Mouse (Mus musculus) gastrocnemius, postnatal 14 days (tissue): ENCODE measurements around the gene Dazap2. TPM values are rescaled to one million over a fixed set of nuclear protein-coding genes. Genes with fewer than 3 reads are reported as not detected.
"Not testable (repeated sequence)": the region's sequence is repeated elsewhere in the genome, so short reads cannot be mapped to it uniquely, and the experiment has no call there.

ENCODE experiments used
- DNase-seq: peaks from one replicate; pipeline ENCODE4 v3.0.0; 2021; ENCODE audit warnings: mixed read lengths
- intact Hi-C: fragments of 180-260 bp; cut with DNase I; formaldehyde crosslinking; loops from one replicate; pipeline ENCODE4 v1.15.1; 2025; ENCODE audit warnings: low total_unique reads
- total RNA-seq, 2 experiments: library from RNA; stranded (reverse); gene quantifications; 2 replicates each; pipeline ENCODE4 v1.2.3; 2021

Gene Dazap2
- total RNA-seq, 2 experiments from 2014 or later, result 58.7 to 62.1 TPM

GRCm38 (mm10) chr15:100600696-100601272, 14.4 kb upstream of the Dazap2 start:
- no peak for DNase-seq
- intact Hi-C loops, result loop anchor here (5.0 kb wide), 1 partner anchor 48 kb away; the partner anchor contains the start of gene Tfcp2

DNA sequence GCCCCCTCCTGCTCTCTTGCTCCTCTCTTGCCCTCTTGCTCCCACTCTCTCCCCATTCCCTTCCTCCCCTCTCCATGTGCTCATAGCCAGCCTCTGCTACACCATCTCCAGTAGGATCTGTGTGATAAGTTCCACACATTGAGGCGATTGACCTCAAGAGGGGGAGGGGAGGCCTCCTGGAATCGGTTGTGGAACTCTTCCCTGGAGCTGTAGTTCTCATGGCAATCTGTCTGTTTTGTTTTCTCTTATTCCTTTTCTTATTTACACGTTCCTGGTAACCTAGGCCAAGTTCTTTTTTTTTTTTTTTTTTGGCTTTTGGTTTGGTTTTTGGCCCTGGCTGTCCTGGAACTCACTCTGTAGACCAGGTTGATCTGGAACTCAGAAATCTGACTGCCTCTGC, 13.5 kb upstream of the Dazap2 start:
- DNase-seq, result no peak

GRCm38 (mm10) chr15:100606677-100607076, 8.5 kb upstream of the Dazap2 start:
- intact Hi-C loops, DNase-seq: not testable (repeated sequence)

More for the DNA sequence above, 13.5 kb upstream of the Dazap2 start:
- intact Hi-C loops, result loop anchor here (5.0 kb wide), 1 partner anchor 49 kb away; the partner anchor contains the start of gene Tfcp2

DNA sequence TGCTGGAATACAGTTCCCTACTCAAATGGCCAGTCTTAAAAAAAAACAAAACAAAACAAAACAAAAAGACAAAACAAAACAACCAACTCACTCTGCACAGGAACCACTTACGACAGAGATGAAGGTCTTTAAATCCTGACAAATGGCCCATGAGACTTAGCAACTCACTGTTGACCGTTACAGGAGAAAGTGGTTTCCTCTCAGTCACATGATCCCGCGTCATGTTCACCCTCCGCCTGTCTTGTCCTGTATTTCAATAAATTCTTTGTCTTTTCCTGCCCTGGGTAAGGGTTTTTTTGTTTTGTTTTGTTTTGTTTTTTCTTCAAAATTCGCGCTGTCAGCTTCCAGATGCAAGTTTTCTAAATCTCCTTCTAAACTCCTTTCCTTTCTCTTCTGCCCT, 3.2 kb upstream of the Dazap2 start:
- intact Hi-C loops, result no loop called here
- DNase-seq, result no peak

DNA sequence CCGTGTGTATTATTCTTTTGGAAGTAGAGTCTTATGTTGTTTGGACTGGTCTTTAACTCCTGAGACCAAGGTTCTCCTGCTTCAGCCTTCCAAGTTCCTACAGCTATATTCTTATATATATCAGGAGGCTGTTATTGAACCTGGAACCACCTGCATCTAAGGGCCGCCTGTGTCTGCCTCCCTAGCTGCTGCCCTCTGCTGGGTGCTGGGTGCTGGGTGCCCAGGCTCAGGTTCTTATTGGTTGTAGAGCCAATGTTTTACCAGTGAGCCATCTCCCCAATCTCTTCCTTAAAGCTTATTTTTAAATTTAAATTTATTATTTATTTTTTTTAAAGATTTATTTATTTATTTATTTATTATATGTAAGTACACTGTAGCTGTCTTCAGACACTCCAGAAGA, 2.7 kb upstream of the Dazap2 start:
- intact Hi-C loops, result no loop called here

DNA sequence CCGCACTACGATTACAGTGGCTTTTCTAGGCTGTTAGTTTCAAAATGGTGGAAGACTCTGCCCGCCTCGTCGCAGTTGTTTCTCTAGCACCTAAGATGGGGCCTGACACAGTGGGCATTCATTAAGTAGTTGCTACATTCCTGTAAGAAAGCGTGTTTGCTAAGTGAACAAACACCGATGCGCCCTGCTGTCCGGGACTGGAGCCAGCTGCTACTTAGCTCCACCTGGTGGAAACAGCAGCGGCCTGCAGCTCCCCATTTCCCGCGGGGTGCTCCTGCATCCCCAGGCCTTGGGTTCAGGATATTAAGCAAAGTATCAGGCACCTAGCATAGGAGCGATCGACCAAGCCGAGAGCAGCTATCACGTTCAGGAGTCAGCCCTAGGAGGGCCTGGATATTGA, 1.6 kb upstream of the Dazap2 start:
- intact Hi-C loops, result no loop called here

More for the DNA sequence above, 2.7 kb upstream of the Dazap2 start:
- no peak for DNase-seq

DNA sequence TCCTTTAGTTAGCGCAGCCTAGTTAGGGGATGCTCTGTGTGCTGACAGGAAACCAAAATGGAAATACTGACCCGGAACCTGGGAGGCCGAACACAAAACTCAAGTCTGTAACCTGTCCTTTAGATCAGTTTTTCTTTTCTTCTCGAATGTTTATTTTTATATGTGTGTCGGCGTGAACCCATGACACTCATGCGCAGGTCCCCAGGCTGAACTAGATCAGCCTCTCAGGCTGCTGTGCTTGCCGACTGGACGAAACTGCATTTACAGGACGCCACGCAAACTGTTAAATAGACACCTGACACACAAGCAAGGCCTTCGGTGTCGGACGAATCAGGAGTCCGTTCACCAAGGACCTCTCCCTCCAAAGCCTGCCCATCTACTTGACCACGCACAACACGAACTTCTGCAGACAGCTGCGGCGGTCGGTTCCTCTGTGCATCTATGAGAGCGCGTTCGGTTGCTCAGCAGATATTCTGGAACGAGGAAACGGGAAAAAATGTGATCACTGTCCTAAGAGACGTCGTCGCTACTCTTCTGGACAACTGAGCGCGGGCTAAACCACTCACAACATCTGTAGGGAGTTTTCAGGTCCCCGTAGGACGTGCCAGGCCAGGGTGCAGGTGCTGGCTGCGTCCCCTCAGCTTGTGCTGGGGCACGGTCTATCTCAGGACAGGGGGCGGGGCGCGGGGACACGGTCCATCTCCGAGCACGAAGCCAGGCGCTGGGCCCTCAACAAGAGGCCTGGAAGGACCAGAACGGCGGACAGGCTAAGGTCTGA, 742 bp upstream of the Dazap2 start:
- intact Hi-C loops, result no loop called here
- DNase-seq, result peak; percentile 72

More for the DNA sequence above, 1.6 kb upstream of the Dazap2 start:
- peak; percentile 80 for DNase-seq

DNA sequence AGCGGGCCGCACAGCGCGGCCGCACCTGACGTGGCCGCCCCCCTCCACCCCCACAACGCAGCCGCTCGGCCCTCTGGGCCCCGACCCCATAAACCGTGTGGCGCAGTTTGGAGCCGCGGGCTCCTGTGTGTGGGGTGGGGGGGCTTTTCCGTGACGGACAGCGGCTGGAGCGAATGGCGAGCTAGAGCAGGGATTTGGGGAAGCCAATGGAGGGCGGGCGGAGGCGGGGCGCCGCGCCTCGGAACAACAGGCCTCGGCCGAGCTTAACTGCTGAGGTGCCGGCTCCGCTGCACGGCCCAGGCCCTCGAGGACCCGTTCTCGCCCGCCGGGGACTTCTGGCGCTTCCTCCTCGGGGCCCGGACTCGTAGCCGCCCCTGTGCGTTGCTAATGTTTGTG, 674 bp downstream of the Dazap2 start:
- intact Hi-C loops, result no loop called here
- DNase-seq, result peak; percentile 94

DNA sequence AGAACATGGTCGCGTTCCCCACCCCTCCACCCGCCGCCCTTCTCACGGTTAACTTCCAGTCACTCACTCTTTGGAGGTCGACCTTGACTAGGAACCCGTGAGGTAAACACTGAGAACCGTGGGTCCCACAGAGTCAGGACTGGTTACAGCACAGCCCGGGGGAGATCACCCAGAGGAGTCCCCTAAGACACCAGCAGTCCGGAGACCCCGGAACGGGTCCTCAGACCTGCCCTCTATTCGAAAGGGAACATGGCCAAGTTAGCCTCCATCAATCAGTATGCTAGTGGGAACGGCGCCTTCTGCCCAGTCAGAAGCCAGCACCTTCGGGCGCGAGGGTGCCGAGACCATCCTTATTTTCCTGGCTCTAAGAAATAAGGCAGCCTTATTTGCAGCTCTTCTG, 1.1 kb downstream of the Dazap2 start:
- intact Hi-C loops, result no loop called here
- DNase-seq, result no peak

GRCm38 (mm10) chr15:100619200-100619599, 4.1 kb downstream of the Dazap2 start:
- no peak for DNase-seq
- intact Hi-C loops, result no loop called here

- DNase-seq, intact Hi-C loops: not testable (repeated sequence)
Measured at GRCm38 (mm10) chr15:100621671-100622070, 6.5 kb downstream of the Dazap2 start.

DNA sequence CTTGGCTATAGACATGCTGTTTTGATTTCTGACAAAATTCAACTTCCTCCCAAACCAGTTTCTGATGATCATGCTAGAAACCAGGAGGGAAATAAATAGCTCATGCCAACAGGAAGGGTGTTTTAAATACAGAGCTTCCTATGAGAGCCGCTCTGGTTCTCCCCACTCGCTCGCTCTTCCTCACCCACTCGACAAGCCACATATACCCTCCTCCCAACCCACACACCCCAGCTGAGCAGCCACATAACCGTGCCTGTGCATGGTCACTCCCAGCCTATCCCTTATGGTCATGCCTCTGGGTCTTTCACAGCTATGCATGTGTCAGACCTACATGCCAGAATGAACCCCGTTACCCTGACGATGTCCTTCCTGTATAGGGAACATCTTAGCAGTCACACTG, 7.0 kb downstream of the Dazap2 start:
- no peak for DNase-seq
- intact Hi-C loops, result no loop called here

DNA sequence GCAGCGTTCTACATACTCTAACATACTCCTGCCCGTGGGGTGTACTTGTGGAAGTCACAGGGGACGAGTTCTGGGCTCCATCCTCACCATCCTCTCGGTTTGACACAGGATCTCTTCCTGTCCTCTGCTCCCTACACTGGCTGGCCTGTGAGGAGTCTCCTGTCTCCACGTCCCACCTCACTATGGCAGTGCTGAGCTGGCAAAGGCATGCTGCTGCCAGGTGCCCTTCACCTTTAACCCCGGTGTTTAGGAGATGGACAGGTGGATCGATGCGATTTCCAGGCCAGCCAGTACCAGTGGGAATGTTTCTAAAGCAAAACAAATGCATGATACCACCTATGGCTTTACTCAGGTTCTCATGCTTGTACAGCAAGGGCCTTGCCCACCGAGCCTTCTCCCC, 8.6 kb downstream of the Dazap2 start:
- DNase-seq, result no peak
- intact Hi-C loops, result no loop called here

DNA sequence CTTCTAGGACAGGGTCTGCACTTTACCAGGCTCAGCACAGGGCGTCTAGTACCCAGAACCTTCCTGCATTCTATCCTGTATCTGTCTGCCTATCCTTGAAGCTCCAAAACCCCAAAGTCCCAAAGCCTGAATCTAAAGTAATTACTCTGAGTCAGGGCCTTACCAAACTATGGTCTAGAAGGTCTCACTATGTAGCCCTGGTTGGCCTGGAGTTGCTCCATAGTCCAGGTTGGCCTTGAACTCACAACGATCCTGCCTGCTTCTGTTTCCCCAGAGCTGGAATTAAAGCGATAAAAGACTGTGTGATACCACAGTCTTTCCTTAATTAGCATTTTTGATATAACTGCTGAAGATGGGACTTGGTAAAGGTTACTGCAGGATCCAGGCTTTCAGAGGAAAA, 9.3 kb downstream of the Dazap2 start:
- DNase-seq, result no peak
- intact Hi-C loops, result no loop called here

- intact Hi-C loops, result no loop called here
- DNase-seq, result no peak
Measured at GRCm38 (mm10) chr15:100627287-100627686, 12.1 kb downstream of the Dazap2 start.

GRCm38 (mm10) chr15:100627774-100628370, 12.7 kb downstream of the Dazap2 start:
- intact Hi-C loops, result no loop called here
- no peak for DNase-seq

- DNase-seq, result no peak
- intact Hi-C loops, result no loop called here
Measured at GRCm38 (mm10) chr15:100628797-100629196, 13.6 kb downstream of the Dazap2 start.

GRCm38 (mm10) chr15:100630126-100630525, 15.0 kb downstream of the Dazap2 start:
- intact Hi-C loops, result no loop called here
- DNase-seq, result no peak

DNA sequence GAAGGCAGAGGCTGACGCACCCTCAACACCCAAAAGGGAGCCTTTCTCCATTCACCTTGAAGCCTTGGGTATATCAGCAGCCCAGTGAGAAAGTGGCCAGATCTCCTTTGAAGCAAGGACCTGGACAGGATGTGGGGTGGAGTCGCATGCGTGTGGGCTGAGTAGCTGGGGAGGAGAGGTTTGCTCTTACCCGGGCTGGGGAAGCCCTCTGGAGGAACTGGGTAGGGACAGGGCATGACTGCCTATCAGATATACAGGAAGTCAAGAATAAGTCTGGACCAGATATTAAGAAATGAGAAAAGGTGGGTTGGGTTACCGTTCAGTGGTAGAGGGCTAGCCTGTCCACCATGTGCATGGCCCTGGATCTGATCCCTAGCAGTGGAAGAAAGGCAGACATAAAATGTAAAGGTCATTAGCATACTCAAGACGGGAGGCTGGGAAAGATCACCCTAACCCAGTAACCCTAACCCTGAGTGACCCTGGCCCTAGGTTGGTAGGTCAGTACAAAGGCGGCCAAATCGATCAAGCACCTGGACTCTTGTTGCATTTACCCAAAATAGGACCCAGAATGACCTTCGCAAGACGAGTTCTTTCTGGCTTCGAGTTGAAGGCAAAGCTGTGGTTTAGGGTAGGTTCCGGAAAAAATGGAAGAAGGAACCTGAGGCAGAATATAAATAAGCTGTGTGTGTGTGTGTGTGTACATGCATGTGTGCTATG, 16.5 kb downstream of the Dazap2 start:
- DNase-seq, result no peak
- intact Hi-C loops, result no loop called here

DNA sequence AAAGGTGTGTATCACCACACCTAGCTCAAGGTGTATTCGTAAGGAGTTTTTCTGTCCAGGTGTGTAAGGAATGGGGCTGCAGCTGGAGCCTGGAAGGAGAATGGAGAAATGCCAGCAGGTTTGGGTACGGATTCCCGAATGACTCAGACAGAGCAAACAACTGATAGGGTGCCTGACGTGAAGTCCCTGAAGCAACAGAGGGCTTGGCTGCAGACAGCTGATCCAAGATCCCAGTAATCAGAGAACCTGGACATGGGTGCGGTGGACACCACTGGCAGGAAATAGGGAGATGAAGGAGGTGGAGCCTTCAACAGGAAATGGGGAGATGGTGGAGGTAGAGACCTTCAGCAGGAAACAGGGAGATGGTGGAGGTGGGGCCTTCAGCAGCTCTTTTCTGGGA, 17.2 kb downstream of the Dazap2 start:
- no peak for DNase-seq
- intact Hi-C loops, result no loop called here
